Mouse (Mus musculus): ENCODE data around the gene Gm9945.

The Gm9945 gene

GRCm38 (mm10) chr11:53463551-53464424 lies 16.2 kb upstream of the Gm9945 start:
- DNase-seq, result no peak

GRCm38 (mm10) chr11:53466231-53466971 lies 13.6 kb upstream of the Gm9945 start:
- peak; percentile 90 for DNase-seq

GRCm38 (mm10) chr11:53469294-53469967 lies 10.5 kb upstream of the Gm9945 start:
- no peak for DNase-seq

DNA sequence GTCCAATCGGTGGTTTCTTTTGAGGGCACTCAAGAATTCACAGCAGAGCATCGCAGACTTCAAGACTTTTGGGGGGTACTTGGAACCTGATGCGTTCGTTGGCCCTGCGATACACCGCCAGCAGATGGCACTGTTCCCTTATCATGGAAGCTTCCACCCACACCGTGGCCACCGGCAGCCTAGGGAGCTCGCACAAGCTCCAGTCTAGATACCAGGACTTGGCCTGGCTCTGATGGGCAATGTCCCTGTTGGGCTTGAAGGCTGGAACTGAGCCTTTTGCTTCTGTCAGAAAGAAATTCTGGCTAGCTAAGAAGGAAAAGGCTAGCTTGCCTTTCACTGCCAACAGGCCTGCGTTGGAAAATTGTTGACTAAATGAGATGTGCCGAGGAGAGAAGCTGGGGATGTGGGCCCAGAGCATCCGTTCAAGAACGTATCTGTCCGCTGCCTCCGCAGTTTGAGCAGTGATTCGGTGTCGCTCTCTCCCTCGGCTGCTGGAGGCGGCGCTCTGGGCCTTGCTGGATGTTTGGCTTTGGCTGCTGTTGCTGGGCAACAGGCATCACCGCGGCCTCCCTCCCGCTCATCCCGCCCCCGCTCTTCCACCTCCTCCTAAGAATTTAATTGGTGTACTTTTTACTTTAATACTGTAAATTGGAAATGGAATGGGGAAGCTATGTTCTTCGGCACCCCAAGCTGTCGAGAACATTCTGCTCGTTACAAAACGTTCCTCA lies 9.8 kb upstream of the Gm9945 start, which contains the start of gene Gm9837:
Gm9837 (minus strand) TSS at position 512 of the 728 bp plus-strand sequence.
- DNase-seq, result peak; percentile 95

GRCm38 (mm10) chr11:53472709-53473108 lies 7.3 kb upstream of the Gm9945 start:
- no peak for DNase-seq

DNA sequence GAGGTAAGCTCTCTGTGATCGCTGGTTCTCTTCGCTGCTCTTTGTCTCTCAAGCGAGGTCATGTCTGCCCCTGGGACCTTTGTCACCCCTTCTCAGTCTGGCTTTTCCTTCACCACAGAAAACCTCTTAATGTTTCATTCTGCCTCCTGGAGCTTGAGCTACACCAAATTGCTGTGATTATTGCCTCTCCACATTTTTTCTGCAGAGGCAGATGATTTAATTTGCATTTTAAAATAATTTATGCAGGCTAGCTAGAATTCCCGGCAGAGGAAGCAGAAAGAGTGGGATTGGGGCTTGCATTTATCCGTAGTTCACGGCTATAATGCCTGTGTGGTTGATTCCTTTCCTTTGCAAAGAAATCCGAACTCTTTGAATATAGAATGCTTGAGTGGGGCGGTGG lies 4.3 kb upstream of the Gm9945 start:
- no peak for DNase-seq

DNA sequence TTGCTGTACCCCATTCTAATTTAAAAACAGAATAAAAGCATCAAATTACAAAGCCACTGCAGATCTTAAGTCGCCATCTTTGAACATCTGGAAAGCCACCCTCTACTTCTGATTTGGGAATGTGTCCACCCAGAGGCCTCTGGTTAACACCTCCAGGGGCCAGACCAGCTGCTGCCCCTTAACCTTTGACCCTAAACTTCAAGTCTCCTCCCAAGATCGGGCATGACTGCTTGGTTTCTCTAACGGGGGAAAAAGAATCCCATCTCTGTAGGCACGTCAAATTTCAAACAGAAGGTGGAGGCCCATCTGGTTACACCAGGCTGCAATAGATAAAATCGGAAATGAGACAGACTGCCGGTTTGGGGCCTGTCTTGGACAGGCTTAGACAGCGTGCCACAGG lies 2.1 kb upstream of the Gm9945 start:
- no peak for DNase-seq

GRCm38 (mm10) chr11:53478383-53479170 lies 1.4 kb upstream of the Gm9945 start:
- DNase-seq, result no peak

GRCm38 (mm10) chr11:53479171-53479782 lies 689 bp upstream of the Gm9945 start:
- no peak for DNase-seq

DNA sequence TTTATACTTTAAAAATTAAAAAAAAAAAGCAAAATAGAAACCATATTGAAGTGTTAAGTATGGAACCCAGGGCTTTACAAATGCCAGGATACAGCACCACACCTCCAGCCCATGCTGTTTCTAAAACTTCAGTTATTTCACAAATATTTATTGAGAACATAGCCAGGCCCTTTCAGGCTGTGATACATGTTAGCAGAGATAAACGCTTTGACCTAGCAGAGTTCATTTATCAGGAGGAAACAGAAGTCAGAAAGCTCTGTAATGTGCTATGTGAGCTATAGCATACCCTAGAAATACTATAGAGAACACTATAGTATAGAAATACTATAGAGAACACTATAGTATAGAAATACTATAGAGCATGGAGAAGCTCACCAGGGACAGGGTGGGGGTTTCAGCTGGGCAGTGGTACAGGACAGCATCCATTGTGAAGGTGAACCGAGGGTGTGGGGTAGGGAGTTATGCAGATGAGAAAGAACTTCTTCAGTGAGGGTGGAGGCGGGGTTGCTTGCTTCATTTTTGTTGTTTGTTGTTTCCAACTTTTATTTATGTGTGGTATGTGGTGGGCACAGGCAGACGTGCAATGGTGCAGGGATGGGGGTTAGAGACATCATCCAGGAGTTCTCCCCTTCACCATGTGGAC lies 1.2 kb downstream of the Gm9945 start:
- no peak for DNase-seq

DNA sequence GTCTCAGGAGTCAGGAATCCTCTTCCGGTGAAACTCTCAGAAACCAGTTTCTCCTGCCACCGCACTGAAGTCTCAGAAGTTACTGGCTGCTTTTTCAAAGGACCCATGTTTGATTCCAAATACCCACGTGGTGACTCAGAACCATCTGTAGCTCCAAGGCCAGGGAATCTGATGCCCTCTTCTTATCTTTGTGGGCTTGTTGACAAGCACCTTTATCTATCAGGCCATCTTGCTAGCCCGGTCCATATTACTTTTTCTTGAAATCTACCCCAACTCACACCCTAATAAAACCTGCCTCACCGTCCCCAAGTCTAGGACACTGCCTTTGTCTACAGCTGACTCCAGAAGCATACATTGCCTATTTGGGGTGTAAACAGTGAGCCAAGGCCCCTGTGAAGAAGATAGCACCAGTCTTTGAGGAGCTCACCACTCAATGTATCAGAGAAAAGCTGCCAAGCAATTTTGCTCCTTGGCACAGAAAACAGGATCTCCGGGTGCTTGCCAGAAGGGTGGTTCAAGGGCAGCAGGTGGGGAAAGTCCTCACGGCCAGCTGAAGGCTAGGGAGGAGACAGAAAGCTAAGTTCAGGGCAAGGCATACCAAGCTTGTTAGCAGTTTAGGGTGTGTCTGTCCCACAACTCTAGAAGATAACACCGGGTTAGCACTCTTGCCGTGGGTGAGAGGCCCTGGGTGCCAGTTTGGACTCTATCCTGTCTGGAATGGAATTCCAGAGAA lies 3.4 kb downstream of the Gm9945 start:
- DNase-seq, result peak; percentile 82

DNA sequence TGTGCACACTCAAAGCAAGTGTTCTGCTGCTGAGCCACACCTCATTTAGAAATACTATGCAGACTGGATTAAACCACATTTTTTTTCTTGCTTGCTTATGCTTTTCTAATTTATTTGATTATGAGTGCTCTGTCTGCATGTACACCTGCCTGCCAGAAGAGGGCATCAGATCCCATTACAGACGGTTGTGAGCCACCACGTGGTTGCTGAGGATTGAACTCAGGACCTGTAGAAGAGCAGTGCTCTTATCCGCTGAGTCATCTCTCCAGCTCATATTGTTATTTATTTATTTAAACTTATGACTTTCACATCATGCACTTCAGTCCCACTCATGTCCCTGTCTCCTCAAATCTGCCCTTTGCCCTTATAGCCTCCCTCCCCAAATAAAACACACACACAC lies 5.8 kb downstream of the Gm9945 start:
- peak; percentile 73 for DNase-seq

DNA sequence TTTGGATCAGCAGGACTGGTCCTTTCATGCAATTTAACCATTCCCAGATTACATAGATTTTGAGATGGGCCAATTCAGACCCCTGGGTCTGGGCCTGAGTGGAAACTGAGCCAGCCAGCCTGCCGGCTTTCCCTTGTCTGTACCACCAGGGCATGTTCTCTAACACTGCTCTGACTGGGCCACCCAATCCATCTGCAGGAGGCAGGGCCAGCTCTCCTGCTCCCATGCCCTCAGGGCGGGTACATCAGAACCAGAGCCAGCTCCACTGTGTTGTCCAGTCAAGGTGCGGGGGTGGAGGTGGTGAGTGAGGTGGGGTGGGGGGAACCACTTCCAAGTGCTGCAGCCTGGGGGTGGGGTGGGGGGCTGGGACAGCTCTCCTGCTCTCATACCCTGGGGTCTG lies 6.4 kb downstream of the Gm9945 start:
- DNase-seq, result peak; percentile 57

DNA sequence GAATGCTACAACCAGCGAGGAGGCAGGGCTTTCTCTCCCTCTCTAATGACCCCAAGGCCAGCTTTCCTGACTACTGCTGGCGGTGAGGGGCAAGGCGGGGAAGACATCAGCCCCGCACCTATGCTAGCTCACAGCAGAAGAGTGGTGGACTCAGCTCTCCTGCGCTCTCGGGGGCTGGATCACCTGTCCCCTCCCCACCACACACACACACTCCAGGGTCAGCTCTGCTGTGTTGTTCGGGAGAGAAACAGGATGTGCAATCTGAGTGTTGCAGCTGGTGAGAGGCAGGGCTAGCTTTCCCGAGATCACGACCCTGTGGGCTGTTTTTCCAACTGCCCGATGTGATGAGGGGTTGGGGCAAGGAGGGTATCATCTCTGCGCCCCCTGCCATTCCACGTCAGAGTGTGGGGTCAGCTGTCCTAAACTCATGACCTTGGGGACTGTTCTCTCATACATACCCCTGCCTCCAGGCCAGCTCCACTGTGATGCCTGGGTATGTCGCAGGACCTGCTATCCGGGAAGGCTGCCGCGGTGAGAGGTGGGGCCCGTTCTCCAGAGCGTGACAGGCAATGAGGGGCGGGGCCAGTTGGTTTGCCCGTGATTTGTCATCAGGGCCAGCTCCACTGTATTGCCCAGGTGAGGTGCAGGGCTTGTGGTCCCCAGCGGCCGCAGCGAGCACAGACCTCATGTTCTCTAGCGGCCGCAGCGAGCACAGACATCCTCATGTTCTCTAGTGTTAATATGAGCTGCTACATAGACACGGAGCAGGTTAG lies 7.0 kb downstream of the Gm9945 start:
- peak; percentile 89 for DNase-seq

- no peak for DNase-seq
Observed at GRCm38 (mm10) chr11:53489007-53489406, 9.0 kb downstream of the Gm9945 start.

GRCm38 (mm10) chr11:53489421-53489820 lies 9.5 kb downstream of the Gm9945 start:
- no peak for DNase-seq

GRCm38 (mm10) chr11:53491954-53492401 lies 12.0 kb downstream of the Gm9945 start:
- DNase-seq, result no peak

GRCm38 (mm10) chr11:53493243-53493955 lies 13.4 kb downstream of the Gm9945 start:
- no peak for DNase-seq

GRCm38 (mm10) chr11:53495417-53495816 lies 15.5 kb downstream of the Gm9945 start:
- no peak for DNase-seq
